Mouse (Mus musculus): ENCODE results near the gene Gm10772.
"Not testable (repeated sequence)": the region's sequence is repeated elsewhere in the genome, so short reads cannot be mapped to it uniquely, and the experiment has no call there.

The Gm10772 gene

DNA sequence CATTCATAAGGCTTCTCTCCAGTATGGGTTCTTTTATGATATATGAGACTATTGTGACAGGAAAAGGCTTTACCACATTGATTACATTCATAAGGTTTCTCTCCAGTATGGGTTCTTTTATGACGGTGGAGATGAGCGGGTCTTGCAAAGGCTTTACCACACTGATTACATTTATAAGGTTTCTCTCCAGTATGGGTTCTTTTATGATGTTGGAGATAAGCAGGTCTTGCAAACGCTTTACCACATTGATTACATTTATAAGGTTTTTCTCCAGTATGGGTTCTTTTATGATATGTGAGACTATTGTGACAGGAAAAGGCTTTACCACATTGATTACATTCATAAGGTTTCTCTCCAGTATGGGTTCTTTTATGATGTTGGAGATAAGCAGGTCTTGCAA, at the start of gene Gm10772:
TSS of gene Gm10772 (minus strand) at position 101 of the 400 bp plus-strand sequence.
- DNase-seq (ENCODE audit: low spot score): not testable (repeated sequence)

DNA sequence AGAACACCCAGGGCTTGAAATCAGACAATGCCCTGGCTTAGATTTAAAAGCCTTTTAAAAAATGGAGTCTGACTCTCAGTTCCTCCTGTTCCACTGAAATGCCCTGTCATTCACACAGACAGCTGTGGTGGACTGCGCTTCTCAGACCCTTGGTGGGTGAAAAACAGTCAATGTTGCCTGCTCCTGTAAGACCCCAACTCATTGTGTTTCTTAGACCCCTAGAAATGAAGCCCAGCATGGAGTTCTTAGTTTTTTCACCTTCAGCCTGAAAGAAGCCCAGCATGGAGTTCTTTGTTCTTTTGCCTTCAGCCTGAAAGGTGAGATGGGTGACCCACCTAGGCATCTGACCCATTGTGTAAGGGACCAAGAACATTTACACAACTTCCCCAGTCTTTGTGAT, 36.5 kb upstream of the Gm10772 start:
- not testable (repeated sequence) for DNase-seq (ENCODE audit: low spot score)

DNA sequence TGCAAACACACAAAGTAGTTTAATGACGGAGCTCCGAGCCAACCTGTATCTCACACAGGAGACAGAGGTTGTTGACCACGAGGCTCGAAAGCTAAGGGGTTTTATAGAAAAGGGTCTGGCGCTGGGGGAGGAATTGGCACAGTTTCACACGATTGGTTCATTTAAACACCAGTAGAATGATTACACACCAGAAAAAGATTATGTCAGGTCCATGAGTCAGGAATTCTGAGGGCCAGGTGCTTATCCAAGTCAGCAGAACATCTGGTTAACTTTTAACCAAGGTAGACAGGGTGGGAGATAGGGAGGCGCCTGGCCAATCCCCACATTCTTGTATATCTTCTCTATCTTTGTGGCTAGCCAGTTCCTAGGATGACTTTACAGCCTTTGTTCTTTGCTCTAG, 35.8 kb upstream of the Gm10772 start:
- DNase-seq (ENCODE audit: low spot score): not testable (repeated sequence)

DNA sequence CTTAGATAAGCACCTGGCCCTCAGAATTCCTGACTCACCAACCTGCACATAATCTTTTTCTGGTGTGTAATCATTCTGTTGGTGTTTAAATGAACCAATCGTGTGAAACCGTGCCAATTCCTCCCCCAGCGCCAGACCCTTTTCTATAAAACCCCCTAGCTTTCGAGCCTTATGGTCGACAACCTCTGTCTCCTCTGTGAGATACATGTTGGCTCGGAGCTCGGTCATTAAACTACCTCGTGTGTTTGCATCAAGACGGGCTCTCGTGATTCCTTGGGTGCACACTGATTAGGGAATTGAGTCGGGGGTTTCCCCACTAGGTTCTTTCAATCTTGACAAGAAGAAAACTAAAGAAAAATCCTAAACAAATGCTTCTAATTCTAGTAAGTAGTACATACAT, 13.0 kb downstream of the Gm10772 start:
- no peak for DNase-seq (ENCODE audit: low spot score)

DNA sequence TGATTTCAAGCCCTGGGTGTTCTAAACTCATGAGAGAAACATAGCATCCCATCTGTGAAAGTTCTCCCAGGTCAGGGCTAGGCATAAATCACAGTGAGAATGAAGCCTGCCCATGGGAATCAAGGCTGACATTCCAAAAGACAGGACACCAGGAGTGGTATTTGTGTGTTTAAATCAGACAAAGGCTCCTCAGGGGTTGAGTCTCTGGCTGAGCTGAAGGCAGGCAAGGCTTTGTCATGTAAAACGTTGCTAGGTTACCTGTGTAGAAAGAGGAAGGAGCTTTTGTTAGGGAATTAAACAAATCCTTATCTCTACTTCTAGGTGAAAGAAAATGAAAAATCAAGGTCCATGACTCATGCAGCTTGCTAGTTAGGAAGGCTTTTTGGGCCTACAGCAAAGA, 13.6 kb downstream of the Gm10772 start:
- DNase-seq (ENCODE audit: low spot score): not testable (repeated sequence)

DNA sequence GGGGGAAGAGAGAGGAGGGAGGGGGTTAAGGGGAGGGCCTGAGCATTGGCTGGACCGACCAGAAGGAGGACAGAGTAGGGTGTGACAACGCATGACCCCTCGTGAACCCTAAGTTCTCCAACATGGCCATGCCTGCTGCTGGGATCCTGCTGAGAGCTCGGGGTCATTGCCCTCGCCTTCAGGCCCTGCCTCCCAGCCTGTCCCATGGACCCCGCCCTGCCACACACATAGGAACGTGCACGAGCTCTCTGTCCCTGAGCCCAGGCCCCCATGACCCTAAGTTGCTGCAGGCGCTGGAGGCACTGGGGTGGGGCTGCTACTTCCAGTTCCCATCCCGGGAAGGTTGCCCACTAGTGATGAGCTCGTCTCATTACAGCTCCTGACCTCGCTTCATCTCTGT, 48.2 kb downstream of the Gm10772 start:
- not testable (repeated sequence) for DNase-seq (ENCODE audit: low spot score)

Data from left cerebral cortex, adult 11 months (tissue).